Mouse (Mus musculus) liver, embryonic 15.5 days (tissue): ENCODE results near the gene Dennd1a. TPM values are rescaled to one million over a fixed set of nuclear protein-coding genes. Genes with fewer than 3 reads are reported as not detected.

Source experiments
- ATAC-seq: fragments of 200-750 bp; cut with Nextera tagmentation; 2 replicates; pipeline ENCODE4 v1.8.0; 2017; ENCODE audit warnings: moderate number of reproducible peaks, mild to moderate bottlenecking, moderate library complexity; ENCODE audit not compliant: insufficient read depth
- H3K27ac ChIP-seq: fragments of 300-500 bp; sonication (generic); replicated peaks from 2 replicates; pipeline ENCODE4 v1.5.1; 2015; ENCODE audit warnings: mild to moderate bottlenecking, inconsistent platforms
- H3K27me3 ChIP-seq: fragments of 300-500 bp; sonication (generic); 2 replicates; pipeline ENCODE4 v1.6.1; 2015; ENCODE audit warnings: mild to moderate bottlenecking, inconsistent platforms
- H3K36me3 ChIP-seq: fragments of 300-500 bp; sonication (generic); replicated peaks from 2 replicates; pipeline ENCODE4 v1.6.1; 2015; ENCODE audit warnings: moderate library complexity, mild to moderate bottlenecking, inconsistent platforms
- H3K4me1 ChIP-seq: fragments of 300-500 bp; sonication (generic); replicated peaks from 2 replicates; pipeline ENCODE4 v1.6.1; 2015; ENCODE audit warnings: inconsistent platforms
- H3K4me2 ChIP-seq: fragments of 300-500 bp; sonication (generic); 2 replicates; pipeline ENCODE4 v1.6.1; 2015; ENCODE audit warnings: moderate library complexity, mild to moderate bottlenecking, inconsistent platforms
- H3K4me3 ChIP-seq: fragments of 300-500 bp; sonication (generic); replicated peaks from 2 replicates; pipeline ENCODE4 v1.5.1; 2015; ENCODE audit warnings: mild to moderate bottlenecking, inconsistent platforms
- H3K9ac ChIP-seq: fragments of 300-500 bp; sonication (generic); 2 replicates; pipeline ENCODE4 v1.6.1; 2015; ENCODE audit warnings: moderate library complexity, mild to moderate bottlenecking, inconsistent platforms
- H3K9me3 ChIP-seq: fragments of 300-500 bp; sonication (generic); replicated peaks from 2 replicates; pipeline ENCODE4 v1.6.1; 2016; ENCODE audit warnings: inconsistent platforms
- WGBS: fragments of 180-500 bp; shearing (Covaris S2); methylation state at CpG from one replicate; pipeline ENCODE4 v1.1.7; 2015; ENCODE audit warnings: mixed read lengths; ENCODE audit not compliant: insufficient replicate concordance; 5-methylcytosine and 5-hydroxymethylcytosine counted together
- polyA plus RNA-seq: library from polyadenylated mRNA; unstranded; fragments of >200 nt; fragmentation: Nextera tagmentation; extraction: Ambion mirVana; gene quantifications from 2 replicates; pipeline ENCODE4 v1.2.1, GENCODE M21; 2015

Gene Dennd1a
- polyA plus RNA-seq, 1 experiment from 2014 or later, result 9.9 TPM

DNA sequence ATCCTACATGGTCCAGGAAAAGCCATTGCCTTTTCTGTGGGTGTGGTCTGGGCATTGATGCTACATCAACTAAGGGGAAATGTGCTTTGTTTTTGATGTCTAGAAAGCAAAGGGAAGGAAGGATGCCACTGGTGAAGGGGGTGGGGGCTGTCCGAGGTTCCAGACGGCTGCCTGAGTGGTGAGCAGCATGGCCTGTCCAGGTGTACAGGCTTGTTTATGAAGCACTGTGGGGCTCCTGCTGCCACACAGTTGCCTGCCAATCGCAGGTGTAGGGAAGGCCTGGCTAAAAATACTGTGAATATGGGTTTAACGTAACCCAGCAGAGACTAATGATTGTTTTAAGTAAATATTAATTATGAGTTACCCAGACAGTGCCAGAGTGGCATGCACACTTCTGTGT, 414.4 kb downstream of the Dennd1a start:
- WGBS, result 62% methylated on average over 4 of the region's 4 CpGs
- H3K4me2 ChIP-seq, result no peak overlapping the region
- H3K36me3 ChIP-seq, result no peaks in the 10 kb centered on the region
- H3K9me3 ChIP-seq, result no peaks in the 10 kb centered on the region
- H3K27ac ChIP-seq, result no peak overlapping the region
- H3K4me1 ChIP-seq, result no peaks in the 10 kb centered on the region
- no peak overlapping the region for H3K9ac ChIP-seq
- H3K27me3 ChIP-seq, result no peaks in the 10 kb centered on the region
- no peak overlapping the region for H3K4me3 ChIP-seq
- ATAC-seq, result no peak

GRCm38 (mm10) chr2:37869628-37870027, 417.6 kb downstream of the Dennd1a start:
- Histone ChIP-seq H3K4me2 (no peak overlapping the region), H3K27ac (no peak overlapping the region), H3K9ac (no peak overlapping the region), H3K36me3 (no peaks in the 10 kb centered on the region), H3K4me1 (no peaks in the 10 kb centered on the region), H3K9me3 (no peaks in the 10 kb centered on the region), H3K27me3 (no peaks in the 10 kb centered on the region), H3K4me3 (no peak overlapping the region)
- WGBS, result 62% methylated on average over 6 of the region's 6 CpGs
- ATAC-seq, result no peak

DNA sequence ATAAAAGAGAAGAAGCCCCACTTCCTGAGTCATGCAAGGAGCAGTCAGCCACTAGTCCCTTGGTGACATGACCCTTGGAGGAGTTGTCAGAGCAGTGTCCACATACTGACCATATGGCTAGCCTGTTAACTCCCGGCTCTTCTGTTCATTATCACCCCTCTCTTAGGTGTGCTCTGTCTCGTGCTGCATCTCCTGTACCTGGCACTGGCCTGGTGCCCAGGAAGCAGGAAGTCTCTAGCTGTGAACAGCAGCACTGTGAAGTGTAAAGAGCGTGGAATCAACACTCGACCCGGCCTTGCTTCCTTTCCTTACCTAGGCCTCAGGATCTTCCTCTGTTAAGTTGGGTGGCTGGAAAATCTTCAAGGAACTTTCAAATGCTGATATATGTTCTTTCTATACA, 419.8 kb downstream of the Dennd1a start:
- H3K27me3 ChIP-seq, result no peaks in the 10 kb centered on the region
- H3K27ac ChIP-seq, result no peak overlapping the region
- H3K9me3 ChIP-seq, result no peaks in the 10 kb centered on the region
- ATAC-seq, result no peak
- H3K36me3 ChIP-seq, result no peaks in the 10 kb centered on the region
- H3K4me1 ChIP-seq, result no peaks in the 10 kb centered on the region
- no peak overlapping the region for H3K4me3 ChIP-seq
- 67% methylated on average over 5 of the region's 5 CpGs for WGBS
- H3K9ac ChIP-seq, result no peak overlapping the region
- H3K4me2 ChIP-seq, result no peak overlapping the region

DNA sequence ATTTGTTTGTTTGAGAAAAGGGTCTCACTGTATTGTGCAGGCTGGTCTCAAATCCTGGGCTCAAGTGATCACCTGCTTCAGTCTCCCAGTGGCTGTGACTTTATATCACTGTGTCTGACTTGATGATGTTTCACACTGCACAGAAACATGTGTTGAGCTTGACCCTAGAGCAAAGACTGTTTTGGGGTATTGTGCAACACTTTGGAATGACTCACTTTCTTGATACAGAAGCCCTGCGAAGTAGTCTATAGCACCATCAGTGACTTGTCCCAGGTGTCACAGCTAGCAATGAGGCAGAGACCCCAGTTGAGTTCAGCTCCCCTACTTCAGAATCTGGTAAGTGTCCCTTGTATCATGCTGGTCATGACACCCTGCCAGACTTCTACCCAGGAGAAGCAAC, 429.7 kb downstream of the Dennd1a start:
- WGBS, result 75% methylated on average over 1 of the region's 1 CpGs
- H3K4me1 ChIP-seq, result 0 out of 2 replicates have a peak, but pooled peaks cover 4% of the 10 kb centered on the region
- H3K4me2 ChIP-seq, result no peak overlapping the region
- H3K27me3 ChIP-seq, result no peaks in the 10 kb centered on the region
- no peak overlapping the region for H3K4me3 ChIP-seq
- no peaks in the 10 kb centered on the region for H3K36me3 ChIP-seq
- no peak overlapping the region for H3K27ac ChIP-seq
- no peak overlapping the region for H3K9ac ChIP-seq
- no peak; the same call in 1 of the 2 replicates for ATAC-seq
- no peaks in the 10 kb centered on the region for H3K9me3 ChIP-seq

DNA sequence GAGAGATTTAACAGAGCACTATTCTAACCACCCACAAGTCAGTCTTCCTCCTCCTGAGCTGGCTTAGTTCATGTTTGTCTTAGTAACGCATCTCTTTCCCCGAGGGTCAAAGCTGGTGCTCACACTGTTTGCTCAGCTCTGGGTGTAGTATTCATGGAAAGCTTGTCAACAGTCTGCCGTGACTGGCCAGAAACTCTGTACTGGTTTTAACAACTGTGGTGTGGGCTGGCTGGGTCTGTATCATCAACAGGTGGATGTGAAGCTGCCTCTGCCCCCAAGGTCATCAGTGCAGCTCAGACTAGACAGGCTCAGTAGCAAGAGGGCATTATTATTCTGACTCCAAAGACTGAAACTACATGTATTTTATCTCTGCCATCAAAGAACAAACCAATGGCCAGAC, 430.2 kb downstream of the Dennd1a start:
- Histone ChIP-seq H3K27me3 (no peaks in the 10 kb centered on the region), H3K4me2 (no peak overlapping the region), H3K4me1 (0 out of 2 replicates have a peak, but pooled peaks cover 4% of the 10 kb centered on the region), H3K9me3 (no peaks in the 10 kb centered on the region), H3K4me3 (no peak overlapping the region), H3K9ac (no peak overlapping the region), H3K36me3 (no peaks in the 10 kb centered on the region), H3K27ac (no peak overlapping the region)
- ATAC-seq, result peak; percentile 72
- 76% methylated on average over 3 of the region's 3 CpGs for WGBS

- Histone ChIP-seq H3K9ac (no peak overlapping the region), H3K4me2 (no peak overlapping the region), H3K27me3 (no peaks in the 10 kb centered on the region), H3K36me3 (no peaks in the 10 kb centered on the region), H3K4me1 (0 out of 2 replicates have a peak, but pooled peaks cover 4% of the 10 kb centered on the region), H3K9me3 (no peaks in the 10 kb centered on the region), H3K4me3 (no peak overlapping the region), H3K27ac (no peak overlapping the region)
- no peak for ATAC-seq
- WGBS, result 74% methylated on average over 2 of the region's 2 CpGs
These were observed 432.0 kb downstream of the Dennd1a start for GRCm38 (mm10) chr2:37855226-37855625.

DNA sequence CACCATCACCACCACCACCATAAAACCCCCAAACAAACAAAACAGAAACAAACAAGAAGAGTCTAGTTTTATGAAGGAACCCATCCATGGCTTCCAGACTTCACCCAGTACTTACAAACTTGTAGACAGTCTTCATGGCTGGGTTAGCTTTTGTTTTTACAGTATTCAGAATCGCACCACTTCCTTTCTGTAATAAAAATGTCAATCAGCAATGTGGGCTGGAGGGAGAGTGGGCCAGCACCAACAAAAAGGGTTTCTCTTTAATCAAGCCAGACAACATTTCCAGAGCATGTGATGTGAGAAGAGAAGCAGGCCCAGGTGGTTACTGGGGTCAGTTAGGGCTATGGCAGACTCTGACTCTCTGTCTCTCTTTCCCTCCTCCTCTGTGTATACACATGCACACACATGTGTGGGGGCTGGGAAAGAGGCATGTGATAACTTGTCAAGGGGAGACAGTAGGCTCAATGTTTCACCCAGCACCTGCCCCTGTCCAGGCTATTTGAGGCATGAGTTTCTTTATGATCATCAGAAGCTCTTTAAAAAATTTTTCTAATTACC, 433.2 kb downstream of the Dennd1a start:
- 50% methylated on average over 1 of the region's 1 CpGs for WGBS
- Histone ChIP-seq H3K27ac (no peak overlapping the region), H3K4me3 (no peak overlapping the region), H3K9ac (no peak overlapping the region), H3K4me1 (0 out of 2 replicates have a peak, but pooled peaks cover 4% of the 10 kb centered on the region), H3K9me3 (no peaks in the 10 kb centered on the region), H3K4me2 (no peak overlapping the region), H3K36me3 (no peaks in the 10 kb centered on the region), H3K27me3 (no peaks in the 10 kb centered on the region)
- ATAC-seq, result no peak

GRCm38 (mm10) chr2:37850626-37851025, 436.6 kb downstream of the Dennd1a start:
- no peak for ATAC-seq
- WGBS, result 78% methylated on average over 1 of the region's 1 CpGs

DNA sequence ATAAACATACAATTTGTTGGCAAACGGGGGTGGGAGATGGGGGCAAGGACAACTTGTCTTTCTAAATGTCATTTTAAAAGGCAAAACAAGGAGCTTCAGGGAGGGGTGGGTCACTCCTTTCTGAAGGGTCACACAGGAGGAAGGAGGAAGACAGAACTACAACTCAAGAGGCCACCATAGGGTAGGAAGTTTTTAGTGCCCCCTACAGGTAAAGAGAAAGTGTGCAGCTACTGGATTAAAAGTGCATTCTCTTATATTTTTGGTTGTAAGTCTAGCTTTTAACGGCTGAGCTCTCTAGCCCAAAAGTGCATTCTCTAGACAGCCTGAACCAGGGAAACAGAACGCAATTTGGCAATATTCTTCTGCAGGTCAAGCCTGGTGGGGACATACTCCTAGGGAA, 437.8 kb downstream of the Dennd1a start:
- ATAC-seq, result no peak
- WGBS, result 71% methylated on average over 3 of the region's 3 CpGs

More at GRCm38 (mm10) chr2:37850626-37851025, 436.6 kb downstream of the Dennd1a start:
- no peak overlapping the region for H3K27ac ChIP-seq
- H3K9me3 ChIP-seq, result no peaks in the 10 kb centered on the region
- no peaks in the 10 kb centered on the region for H3K4me1 ChIP-seq
- no peak overlapping the region for H3K4me2 ChIP-seq
- H3K36me3 ChIP-seq, result no peaks in the 10 kb centered on the region
- no peak overlapping the region for H3K4me3 ChIP-seq
- H3K9ac ChIP-seq, result no peak overlapping the region
- no peaks in the 10 kb centered on the region for H3K27me3 ChIP-seq

GRCm38 (mm10) chr2:37842719-37843118, 444.5 kb downstream of the Dennd1a start:
- no peak overlapping the region for H3K4me2 ChIP-seq
- no peak overlapping the region for H3K9ac ChIP-seq
- H3K27ac ChIP-seq, result no peak overlapping the region
- peaks cover 3% of the 10 kb centered on the region; the same call in 1 of the 2 replicates for H3K4me1 ChIP-seq
- 62% methylated on average over 4 of the region's 4 CpGs for WGBS
- H3K4me3 ChIP-seq, result no peak overlapping the region
- H3K9me3 ChIP-seq, result no peaks in the 10 kb centered on the region
- H3K36me3 ChIP-seq, result peaks cover 6% of the 10 kb centered on the region; the same call in 1 of the 2 replicates
- H3K27me3 ChIP-seq, result no peaks in the 10 kb centered on the region
- ATAC-seq, result no peak

More for the DNA sequence above, 437.8 kb downstream of the Dennd1a start:
- Histone ChIP-seq H3K36me3 (0 out of 2 replicates have a peak, but pooled peaks cover 5% of the 10 kb centered on the region), H3K4me2 (no peak overlapping the region), H3K27ac (no peak overlapping the region), H3K4me1 (no peaks in the 10 kb centered on the region), H3K27me3 (no peaks in the 10 kb centered on the region), H3K9ac (no peak overlapping the region), H3K4me3 (no peak overlapping the region), H3K9me3 (no peaks in the 10 kb centered on the region)

- Histone ChIP-seq H3K4me3 (no peak overlapping the region), H3K4me1 (peaks cover 3% of the 10 kb centered on the region; the same call in 1 of the 2 replicates), H3K36me3 (peaks cover 6% of the 10 kb centered on the region; the same call in 1 of the 2 replicates), H3K27ac (no peak overlapping the region), H3K9ac (no peak overlapping the region), H3K9me3 (no peaks in the 10 kb centered on the region), H3K27me3 (no peaks in the 10 kb centered on the region), H3K4me2 (no peak overlapping the region)
- no peak for ATAC-seq
- 32% methylated on average over 7 of the region's 7 CpGs for WGBS
These were observed 445.0 kb downstream of the Dennd1a start for GRCm38 (mm10) chr2:37842151-37842569.

DNA sequence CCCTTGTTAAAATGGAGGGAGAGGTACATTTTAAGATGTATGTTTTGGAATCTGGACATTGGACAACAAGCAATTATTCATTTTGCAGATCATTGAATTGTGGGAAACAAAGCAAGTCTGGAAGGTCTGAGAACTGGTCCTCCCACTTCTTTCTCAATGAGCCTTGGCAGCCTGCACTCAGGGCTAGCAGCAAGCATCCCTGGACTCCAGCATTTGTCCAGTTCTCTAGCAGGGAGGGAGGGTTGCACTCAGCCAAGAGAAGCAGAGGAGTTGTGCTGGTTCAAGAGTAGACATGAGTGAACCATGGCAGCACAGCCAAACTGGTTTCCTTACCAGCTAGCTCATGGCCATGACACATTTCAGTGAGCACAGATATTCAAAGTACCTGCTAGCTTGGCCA, 447.3 kb downstream of the Dennd1a start:
- Histone ChIP-seq H3K4me1 (peaks cover 3% of the 10 kb centered on the region; the same call in 1 of the 2 replicates), H3K36me3 (peaks cover 6% of the 10 kb centered on the region; the same call in 1 of the 2 replicates), H3K9ac (no peak overlapping the region), H3K27me3 (no peaks in the 10 kb centered on the region), H3K4me3 (no peak overlapping the region), H3K4me2 (no peak overlapping the region), H3K27ac (no peak overlapping the region), H3K9me3 (no peaks in the 10 kb centered on the region)
- no peak for ATAC-seq
